Mouse (Mus musculus): ENCODE data around the gene Ptprr. TPM values are rescaled to one million over a fixed set of nuclear protein-coding genes. Genes with fewer than 3 reads are reported as not detected.

Gene Ptprr
- polyA plus RNA-seq (2012), result not detected in 2 replicates

- no peak for TF ChIP-seq GATA1 (IDR thresholded peaks at IDR 0.05; ENCODE audit: low read length)
Observed at GRCm38 (mm10) chr10:116017845-116018479, at the start of gene Ptprr. Gene Ptprr, plus strand, starts transcription at chr10:116018213.

- no peak for TF ChIP-seq GATA1 (IDR thresholded peaks at IDR 0.05; ENCODE audit: low read length)
Observed at GRCm38 (mm10) chr10:115976345-115976744, 41.7 kb upstream of the Ptprr start.

GRCm38 (mm10) chr10:115978992-115979391 lies 39.0 kb upstream of the Ptprr start:
- TF ChIP-seq GATA1 (IDR thresholded peaks at IDR 0.05; ENCODE audit: low read length), result no peak

- no peak for TF ChIP-seq GATA1 (IDR thresholded peaks at IDR 0.05; ENCODE audit: low read length)
Observed at GRCm38 (mm10) chr10:115980018-115980417, 38.0 kb upstream of the Ptprr start.

GRCm38 (mm10) chr10:115984308-115984707 lies 33.7 kb upstream of the Ptprr start:
- no peak for TF ChIP-seq GATA1 (IDR thresholded peaks at IDR 0.05; ENCODE audit: low read length)

- no peak for TF ChIP-seq GATA1 (IDR thresholded peaks at IDR 0.05; ENCODE audit: low read length)
Observed at GRCm38 (mm10) chr10:116001838-116002237, 16.2 kb upstream of the Ptprr start.

- TF ChIP-seq GATA1 (IDR thresholded peaks at IDR 0.05; ENCODE audit: low read length), result no peak
Observed at GRCm38 (mm10) chr10:116006675-116007074, 11.3 kb upstream of the Ptprr start.

- no peak for TF ChIP-seq GATA1 (IDR thresholded peaks at IDR 0.05; ENCODE audit: low read length)
Observed at GRCm38 (mm10) chr10:116018480-116018891, 473 bp downstream of the Ptprr start.

- TF ChIP-seq GATA1 (IDR thresholded peaks at IDR 0.05; ENCODE audit: low read length), result no peak
Observed at GRCm38 (mm10) chr10:116019086-116019860, 1.3 kb downstream of the Ptprr start.

GRCm38 (mm10) chr10:116021081-116021480 lies 3.1 kb downstream of the Ptprr start:
- TF ChIP-seq GATA1 (IDR thresholded peaks at IDR 0.05; ENCODE audit: low read length), result no peak

- TF ChIP-seq GATA1 (IDR thresholded peaks at IDR 0.05; ENCODE audit: low read length), result no peak
Observed at GRCm38 (mm10) chr10:116038150-116038549, 20.1 kb downstream of the Ptprr start.

GRCm38 (mm10) chr10:116075954-116076353 lies 57.9 kb downstream of the Ptprr start:
- no peak for TF ChIP-seq GATA1 (IDR thresholded peaks at IDR 0.05; ENCODE audit: low read length)

- no peak for TF ChIP-seq GATA1 (IDR thresholded peaks at IDR 0.05; ENCODE audit: low read length)
Observed at GRCm38 (mm10) chr10:116078636-116079035, 60.6 kb downstream of the Ptprr start.

GRCm38 (mm10) chr10:116079396-116079795 lies 61.4 kb downstream of the Ptprr start:
- TF ChIP-seq GATA1 (IDR thresholded peaks at IDR 0.05; ENCODE audit: low read length), result no peak

GRCm38 (mm10) chr10:116080841-116081240 lies 62.8 kb downstream of the Ptprr start:
- no peak for TF ChIP-seq GATA1 (IDR thresholded peaks at IDR 0.05; ENCODE audit: low read length)

- no peak for TF ChIP-seq GATA1 (IDR thresholded peaks at IDR 0.05; ENCODE audit: low read length)
Observed at GRCm38 (mm10) chr10:116083965-116084364, 66.0 kb downstream of the Ptprr start.

GRCm38 (mm10) chr10:116096466-116096865 lies 78.5 kb downstream of the Ptprr start:
- TF ChIP-seq GATA1 (IDR thresholded peaks at IDR 0.05; ENCODE audit: low read length), result no peak
